Mouse (Mus musculus) embryonic facial prominence, embryonic 12.5 days (tissue): ENCODE results near the gene Dao. TPM values are rescaled to one million over a fixed set of nuclear protein-coding genes. Genes with fewer than 3 reads are reported as not detected.

Experiments used
- ATAC-seq: fragments of 200-750 bp; cut with Nextera tagmentation; 2 replicates; pipeline ENCODE4 v1.8.0; 2017; ENCODE audit not compliant: insufficient number of reproducible peaks, insufficient read depth, low FRiP score, low TSS enrichment
- H3K27ac ChIP-seq: fragments of 300-500 bp; sonication (generic); 2 replicates; pipeline ENCODE4 v1.5.1; 2016; ENCODE audit warnings: mild to moderate bottlenecking
- H3K27me3 ChIP-seq: fragments of 300-500 bp; sonication (generic); 2 replicates; pipeline ENCODE4 v1.6.1; 2016; ENCODE audit warnings: mild to moderate bottlenecking, moderate library complexity
- H3K36me3 ChIP-seq: fragments of 300-500 bp; sonication (generic); 2 replicates; pipeline ENCODE4 v1.6.1; 2016; ENCODE audit warnings: mild to moderate bottlenecking
- H3K4me1 ChIP-seq: fragments of 300-500 bp; sonication (generic); 2 replicates; pipeline ENCODE4 v1.6.1; 2016
- H3K4me2 ChIP-seq: fragments of 300-500 bp; sonication (generic); replicated peaks from 2 replicates; pipeline ENCODE4 v1.6.1; 2016; ENCODE audit warnings: mild to moderate bottlenecking, moderate library complexity
- H3K4me3 ChIP-seq: fragments of 300-500 bp; sonication (generic); 2 replicates; pipeline ENCODE4 v1.5.1; 2016; ENCODE audit warnings: mild to moderate bottlenecking
- H3K9ac ChIP-seq: fragments of 300-500 bp; sonication (generic); 2 replicates; pipeline ENCODE4 v1.6.1; 2016; ENCODE audit warnings: mild to moderate bottlenecking, moderate library complexity
- H3K9me3 ChIP-seq: fragments of 300-500 bp; sonication (generic); 2 replicates; pipeline ENCODE4 v1.6.1; 2016; ENCODE audit warnings: mild to moderate bottlenecking, moderate library complexity
- whole genome bisulfite sequencing: fragments of 180-500 bp; shearing (Covaris S2); methylation state at CpG from one replicate; pipeline ENCODE4 v1.1.7; 2016; 5-methylcytosine and 5-hydroxymethylcytosine counted together
- polyA plus RNA-seq: library from polyadenylated mRNA; unstranded; fragments of >200 nt; fragmentation: Nextera tagmentation; extraction: Ambion mirVana; gene quantifications from 2 replicates; pipeline ENCODE4 v1.2.1, GENCODE M21; 2016

The Dao gene
- polyA plus RNA-seq: not detected in 2 replicates

- Histone ChIP-seq H3K27me3 (no peaks in the 10 kb centered on the region; the same call in 1 of the 2 replicates), H3K4me3 (no peak within 1 kb of the TSS), H3K27ac (no peak within 1 kb of the TSS), H3K4me1 (no peaks in the 10 kb centered on the region), H3K9me3 (no peaks in the 10 kb centered on the region), H3K9ac (no peak within 1 kb of the TSS), H3K36me3 (no peaks in the 10 kb centered on the region), H3K4me2 (no peak within 1 kb of the TSS)
- WGBS: 63% methylated on average over 5 of the region's 5 CpGs
- no peak for ATAC-seq
These were observed at the start of gene Dao for GRCm38 (mm10) chr5:114003542-114003941. Gene Dao, plus strand, starts transcription at chr5:114003703.

GRCm38 (mm10) chr5:113954421-113954820, 49.1 kb upstream of the Dao start:
- no peak for ATAC-seq
- 11% methylated on average over 7 of the region's 7 CpGs for WGBS
- H3K36me3 ChIP-seq: peaks cover 67% of the 10 kb centered on the region
- no peak overlapping the region for H3K4me2 ChIP-seq
- no peak overlapping the region for H3K9ac ChIP-seq
- H3K4me3 ChIP-seq: no peak overlapping the region
- no peaks in the 10 kb centered on the region for H3K27me3 ChIP-seq
- no peak overlapping the region for H3K27ac ChIP-seq
- no peaks in the 10 kb centered on the region for H3K9me3 ChIP-seq
- H3K4me1 ChIP-seq: no peaks in the 10 kb centered on the region; the same call in 1 of the 2 replicates

- no peaks in the 10 kb centered on the region for H3K27me3 ChIP-seq
- H3K9ac ChIP-seq: no peak overlapping the region
- H3K4me3 ChIP-seq: no peak overlapping the region
- H3K9me3 ChIP-seq: no peaks in the 10 kb centered on the region
- H3K4me2 ChIP-seq: no peak overlapping the region
- H3K4me1 ChIP-seq: no peaks in the 10 kb centered on the region; the same call in 1 of the 2 replicates
- peaks cover 59% of the 10 kb centered on the region for H3K36me3 ChIP-seq
- no peak for ATAC-seq
- no peak overlapping the region for H3K27ac ChIP-seq
- 88% methylated on average over 5 of the region's 5 CpGs for WGBS
These were observed 48.2 kb upstream of the Dao start for GRCm38 (mm10) chr5:113955281-113955680.

DNA sequence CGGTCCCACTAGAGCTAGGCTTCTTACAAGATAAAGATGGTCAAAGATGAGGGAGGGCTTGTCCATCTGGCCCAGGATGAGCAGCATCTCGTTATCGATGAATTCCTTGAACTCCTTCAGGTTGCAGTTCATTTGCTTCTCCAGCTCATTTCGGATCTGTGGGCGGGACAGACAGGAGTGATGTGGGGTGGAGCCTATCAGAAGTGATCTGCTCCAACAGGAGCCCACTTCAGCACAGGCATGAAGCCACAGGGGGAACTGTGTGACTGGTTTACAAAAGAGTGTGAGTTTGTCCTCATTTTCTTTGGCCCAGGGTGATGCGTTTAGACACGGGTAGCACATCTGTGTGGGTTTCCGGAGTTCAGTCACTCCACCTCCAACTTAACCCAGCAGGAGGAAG, 47.8 kb upstream of the Dao start:
- H3K9ac ChIP-seq: no peak overlapping the region
- WGBS: 88% methylated on average over 8 of the region's 8 CpGs

GRCm38 (mm10) chr5:113956510-113956909, 47.0 kb upstream of the Dao start:
- no peak overlapping the region for H3K4me3 ChIP-seq
- no peaks in the 10 kb centered on the region for H3K27me3 ChIP-seq
- H3K9me3 ChIP-seq: no peaks in the 10 kb centered on the region
- H3K4me2 ChIP-seq: no peak overlapping the region
- 8% methylated on average over 4 of the region's 4 CpGs for WGBS
- H3K9ac ChIP-seq: no peak overlapping the region
- peaks cover 58% of the 10 kb centered on the region for H3K36me3 ChIP-seq
- H3K4me1 ChIP-seq: no peaks in the 10 kb centered on the region; the same call in 1 of the 2 replicates
- H3K27ac ChIP-seq: no peak overlapping the region
- ATAC-seq: 0 out of 2 replicates have a peak, but pooled peaks have one; percentile 41

More for the DNA sequence above, 47.8 kb upstream of the Dao start:
- Histone ChIP-seq H3K4me1 (no peaks in the 10 kb centered on the region; the same call in 1 of the 2 replicates), H3K4me3 (no peak overlapping the region), H3K4me2 (no peak overlapping the region), H3K36me3 (peaks cover 58% of the 10 kb centered on the region), H3K9me3 (no peaks in the 10 kb centered on the region), H3K27me3 (no peaks in the 10 kb centered on the region), H3K27ac (no peak overlapping the region)
- no peak for ATAC-seq

GRCm38 (mm10) chr5:113959039-113959438, 44.5 kb upstream of the Dao start:
- no peaks in the 10 kb centered on the region for H3K27me3 ChIP-seq
- no peak overlapping the region; the same call in 1 of the 2 replicates for H3K4me2 ChIP-seq
- H3K36me3 ChIP-seq: peaks cover 46% of the 10 kb centered on the region
- H3K4me3 ChIP-seq: no peak overlapping the region
- H3K27ac ChIP-seq: no peak overlapping the region
- no peaks in the 10 kb centered on the region; the same call in 1 of the 2 replicates for H3K4me1 ChIP-seq
- ATAC-seq: no peak
- 8% methylated on average over 6 of the region's 6 CpGs for WGBS
- H3K9ac ChIP-seq: no peak overlapping the region
- H3K9me3 ChIP-seq: no peaks in the 10 kb centered on the region

- no peak overlapping the region for H3K4me3 ChIP-seq
- peaks cover 55% of the 10 kb centered on the region for H3K36me3 ChIP-seq
- no peak overlapping the region for H3K27ac ChIP-seq
- no peak overlapping the region for H3K4me2 ChIP-seq
- no peaks in the 10 kb centered on the region for H3K27me3 ChIP-seq
- H3K4me1 ChIP-seq: no peaks in the 10 kb centered on the region; the same call in 1 of the 2 replicates
- H3K9me3 ChIP-seq: no peaks in the 10 kb centered on the region
- no peak for ATAC-seq
- 76% methylated on average over 8 of the region's 8 CpGs for WGBS
- H3K9ac ChIP-seq: no peak overlapping the region
These were observed 43.1 kb upstream of the Dao start for GRCm38 (mm10) chr5:113960416-113960815.

DNA sequence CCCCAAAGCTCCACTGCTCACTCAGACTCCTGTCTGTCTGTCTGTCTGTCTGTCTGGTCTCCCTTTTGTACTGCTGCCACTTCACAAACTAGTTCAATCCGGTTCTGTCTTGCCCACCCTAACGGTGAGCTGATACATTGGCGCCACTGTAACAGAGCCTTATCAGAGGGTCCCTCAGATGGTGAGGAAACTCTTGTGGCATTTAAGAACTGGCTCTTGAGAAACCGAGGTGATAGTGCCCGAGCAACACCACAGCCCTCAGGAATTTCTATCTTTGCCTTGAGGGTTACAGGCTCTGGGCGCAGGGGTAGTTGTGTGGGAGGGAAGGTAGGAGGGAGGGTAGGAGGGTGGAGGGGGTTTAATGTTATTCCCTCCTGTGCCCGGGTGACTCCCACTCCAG, 41.7 kb upstream of the Dao start:
- no peak overlapping the region for H3K4me2 ChIP-seq
- H3K4me1 ChIP-seq: no peaks in the 10 kb centered on the region; the same call in 1 of the 2 replicates
- peaks cover 64% of the 10 kb centered on the region for H3K36me3 ChIP-seq
- no peak overlapping the region for H3K27ac ChIP-seq
- H3K9me3 ChIP-seq: no peaks in the 10 kb centered on the region
- no peak overlapping the region for H3K9ac ChIP-seq
- no peak for ATAC-seq
- H3K27me3 ChIP-seq: no peaks in the 10 kb centered on the region
- H3K4me3 ChIP-seq: no peak overlapping the region
- WGBS: 71% methylated on average over 7 of the region's 7 CpGs

DNA sequence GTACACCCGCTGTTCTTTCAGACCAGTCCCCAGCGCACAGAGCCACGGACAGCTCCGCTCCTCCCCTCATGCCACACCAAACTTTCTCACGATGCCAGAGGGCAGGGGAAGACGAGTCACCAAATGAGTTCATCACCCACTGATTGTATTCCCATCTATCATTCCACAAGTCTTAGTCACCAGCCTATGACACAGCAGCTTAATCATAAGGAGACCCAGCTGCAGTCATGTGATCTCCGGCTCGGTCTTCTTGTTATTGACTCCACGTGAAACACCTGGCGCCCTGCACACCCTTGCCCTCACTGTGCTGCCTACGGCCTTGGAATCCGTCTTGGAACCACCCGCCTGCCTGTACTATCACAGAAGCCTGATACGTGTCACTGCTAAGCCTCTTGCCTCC, 38.5 kb upstream of the Dao start:
- Histone ChIP-seq H3K4me1 (no peaks in the 10 kb centered on the region), H3K27ac (no peak overlapping the region), H3K4me3 (no peak overlapping the region), H3K9ac (no peak overlapping the region), H3K4me2 (no peak overlapping the region), H3K36me3 (peaks cover 67% of the 10 kb centered on the region), H3K9me3 (no peaks in the 10 kb centered on the region), H3K27me3 (no peaks in the 10 kb centered on the region)
- WGBS: 85% methylated on average over 14 of the region's 14 CpGs
- no peak for ATAC-seq

GRCm38 (mm10) chr5:113965659-113966185, 37.8 kb upstream of the Dao start:
- Histone ChIP-seq H3K9me3 (no peaks in the 10 kb centered on the region), H3K4me3 (no peak overlapping the region), H3K4me1 (no peaks in the 10 kb centered on the region), H3K4me2 (no peak overlapping the region), H3K9ac (no peak overlapping the region), H3K27me3 (no peaks in the 10 kb centered on the region), H3K27ac (no peak overlapping the region), H3K36me3 (peaks cover 68% of the 10 kb centered on the region)
- ATAC-seq: no peak
- 93% methylated on average over 7 of the region's 7 CpGs for WGBS

DNA sequence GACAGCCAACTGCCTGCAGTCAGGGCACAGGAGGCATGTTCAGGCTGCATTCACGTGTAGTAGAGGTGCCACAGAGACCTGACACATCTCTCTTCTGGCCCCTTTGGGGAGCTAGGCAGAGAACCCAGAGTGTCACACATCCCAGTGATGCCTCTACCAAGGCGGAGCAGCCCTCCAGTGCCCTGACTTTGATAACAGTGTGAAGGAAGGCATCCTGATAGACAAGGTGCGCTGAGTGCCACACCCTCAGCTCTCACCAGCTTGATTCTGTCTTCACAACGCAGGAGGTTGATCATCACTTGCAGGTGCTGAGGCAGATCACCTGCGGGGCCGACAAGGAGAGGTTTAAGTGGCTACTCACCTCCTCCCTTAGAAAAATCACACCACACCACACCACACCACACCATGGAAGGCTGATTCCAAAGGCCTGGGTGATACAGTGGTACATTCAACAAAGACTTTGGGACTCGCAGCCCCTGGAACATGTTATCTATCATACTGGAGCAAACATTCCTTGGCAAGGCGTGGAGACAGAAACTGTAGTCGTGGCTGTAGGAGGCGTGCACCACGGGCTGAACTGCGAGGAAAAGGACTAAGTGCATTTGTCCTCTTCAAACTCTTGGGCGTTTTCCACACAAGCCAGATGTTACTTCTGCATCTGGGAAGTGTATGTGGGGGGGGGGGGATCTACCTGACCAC, 36.9 kb upstream of the Dao start:
- Histone ChIP-seq H3K9ac (no peak overlapping the region), H3K9me3 (no peaks in the 10 kb centered on the region), H3K4me1 (no peaks in the 10 kb centered on the region), H3K4me2 (no peak overlapping the region), H3K27ac (no peak overlapping the region), H3K4me3 (no peak overlapping the region), H3K36me3 (peaks cover 59% of the 10 kb centered on the region), H3K27me3 (no peaks in the 10 kb centered on the region)
- 90% methylated on average over 13 of the region's 13 CpGs for WGBS
- ATAC-seq: no peak

DNA sequence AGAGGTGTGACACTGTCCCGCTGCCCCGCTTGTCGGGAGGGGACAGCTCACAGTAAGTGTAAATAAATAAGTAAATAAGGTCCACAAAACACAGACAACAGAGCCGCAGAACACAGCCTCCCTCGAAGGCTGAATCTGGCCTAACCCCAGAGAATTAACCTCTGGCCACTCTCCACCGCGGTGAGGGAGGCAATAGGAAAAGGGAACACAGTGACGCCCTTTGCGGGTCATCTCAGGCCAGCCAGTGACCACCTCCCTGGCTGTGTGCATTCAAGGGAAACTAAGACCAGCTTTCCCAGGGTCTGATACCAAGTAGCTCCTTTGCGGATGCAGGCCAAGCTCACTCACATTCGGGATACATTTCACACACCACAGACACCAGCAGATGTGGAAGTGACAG, 35.1 kb upstream of the Dao start:
- peaks cover 12% of the 10 kb centered on the region; the same call in 1 of the 2 replicates for H3K4me1 ChIP-seq
- no peak overlapping the region for H3K4me2 ChIP-seq
- ATAC-seq: no peak
- H3K27ac ChIP-seq: no peak overlapping the region
- no peak overlapping the region for H3K4me3 ChIP-seq
- H3K27me3 ChIP-seq: no peaks in the 10 kb centered on the region
- peaks cover 58% of the 10 kb centered on the region for H3K36me3 ChIP-seq
- WGBS: 74% methylated on average over 11 of the region's 11 CpGs
- no peaks in the 10 kb centered on the region for H3K9me3 ChIP-seq
- no peak overlapping the region for H3K9ac ChIP-seq
